Mouse (Mus musculus): ENCODE results near the gene Suds3.

DNA sequence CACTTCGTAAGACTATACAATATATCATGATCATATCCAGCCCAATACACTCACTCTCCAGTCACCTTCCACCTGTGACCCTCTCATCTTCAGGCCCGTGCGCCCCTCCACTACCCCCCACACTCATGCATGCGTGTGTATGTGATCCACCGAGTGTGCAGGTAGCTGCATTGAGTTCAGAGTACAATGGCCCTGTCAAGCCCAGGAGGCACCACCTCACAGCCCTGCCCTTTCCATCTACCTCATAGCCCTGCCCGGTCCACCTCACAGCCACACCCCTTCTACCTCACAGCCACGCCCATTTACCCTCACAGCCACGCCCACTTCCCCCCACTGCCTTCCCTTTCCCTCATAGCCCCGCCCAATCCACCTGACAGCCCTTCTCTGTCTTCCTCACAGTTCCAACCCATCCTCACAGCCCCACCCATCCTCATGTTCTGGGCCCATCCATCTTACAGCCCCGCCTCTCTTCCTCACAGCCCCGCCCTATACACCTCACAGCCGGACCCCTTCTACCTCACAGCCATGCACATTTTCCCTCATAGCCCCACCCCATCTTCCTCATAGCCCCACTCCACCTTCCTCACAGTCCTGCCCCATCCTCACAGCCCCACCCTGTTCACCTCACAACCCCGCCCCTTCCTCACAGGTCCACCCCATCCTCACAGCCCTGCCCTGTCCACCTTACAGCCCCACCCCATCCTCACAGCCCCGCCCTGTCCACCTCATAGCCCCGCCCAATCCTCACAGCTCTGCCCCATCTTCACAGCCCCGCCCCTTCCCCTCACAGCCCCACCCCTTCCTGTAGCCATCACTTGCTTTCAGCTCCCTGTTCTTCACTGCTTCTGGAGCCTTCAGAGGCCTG lies 9.8 kb upstream of the Suds3 start:
- TF ChIP-seq CTCF (IDR thresholded peaks at IDR 0.05; ENCODE audit: low read depth) (no peak), EP300 (optimal IDR thresholded peaks at IDR 0.05) (no peak)

Data from stomach, postnatal 0 days (tissue).